ENCODE assay signal across 8 mouse cellular contexts in the genomic region with DNA sequence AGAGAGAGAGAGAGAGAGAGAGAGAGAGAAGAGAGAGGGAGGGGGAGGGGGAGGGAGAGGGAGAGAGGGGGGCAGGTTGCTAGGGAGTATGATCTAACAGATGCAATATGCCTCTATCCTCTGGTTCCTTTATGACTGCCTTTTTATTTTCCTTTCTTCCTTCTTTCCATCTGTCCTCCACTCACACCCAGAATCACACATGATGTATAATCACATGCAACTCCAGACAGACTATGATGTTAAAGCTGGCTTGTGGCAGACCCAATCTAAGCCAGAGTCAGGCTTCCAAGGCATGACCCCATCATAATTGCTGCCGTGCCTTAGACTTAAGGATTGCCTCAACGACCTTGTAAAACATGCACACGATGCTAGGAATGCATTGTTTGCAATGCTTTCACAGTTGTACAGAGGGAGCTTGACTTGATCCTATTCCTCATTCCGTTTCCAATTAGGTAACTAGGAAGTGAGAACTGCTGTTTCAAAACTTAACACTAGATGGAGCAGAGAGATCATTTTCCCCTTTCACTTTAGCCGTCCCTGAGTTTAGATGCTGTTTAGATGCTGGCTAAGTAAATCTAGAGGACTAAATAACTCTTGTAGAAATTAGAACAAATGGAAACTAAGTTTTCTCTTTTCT. TPM values are rescaled to one million over a fixed set of nuclear protein-coding genes. Genes with fewer than 3 reads are reported as not detected.
A peak's percentile ranks its signal among the peaks of the same experiment; 100 is the strongest.
DNase-seq lines count a peak whose midpoint lies in the region; ATAC-seq lines count a peak whose summit lies in the region.

No protein-coding gene starts in this region.

- ATAC-seq in granulocyte monocyte progenitor cell, adult 5-6 weeks (replicated peaks; ENCODE audit: poor library complexity, severe bottlenecking): peak; percentile 79
- peak; percentile 77 for ATAC-seq in midbrain, embryonic 16.5 days

- intact Hi-C loops in heart, postnatal 36 days (cut with DNase I): loop anchor here (2.0 kb wide), 1 partner anchor 496 kb away; the partner anchor contains the start of gene Ccdc110

- DNase-seq in heart, adult 8-10 months (ENCODE audit: low spot score): peak; percentile 36
- DNase-seq in heart, postnatal 36 days: no peak
- peak; percentile 11 for DNase-seq in ovary, postnatal 14 days (ENCODE audit: low spot score)
- DNase-seq in ovary, postnatal 36 days (ENCODE audit: low spot score): no peak
- no peak for DNase-seq in urinary bladder, postnatal 25 days (ENCODE audit: low spot score)
- DNase-seq in urinary bladder, adult 2 months (ENCODE audit: low spot score): no peak

- H3K4me2 ChIP-seq in midbrain, embryonic 16.5 days (ENCODE audit: low read length): peak overlapping the region; percentile 36

- H3K4me3 ChIP-seq in midbrain, embryonic 16.5 days (ENCODE audit: low read depth, low read length): no peak overlapping the region

- no peaks in the 10 kb centered on the region for H3K9me3 ChIP-seq in midbrain, embryonic 16.5 days (replicated peaks; ENCODE audit: control insufficient read depth, low read length, poor library complexity, severe bottlenecking)

- H3K36me3 ChIP-seq in midbrain, embryonic 16.5 days (ENCODE audit: control insufficient read depth, insufficient read depth, low read length): no peaks in the 10 kb centered on the region

- WGBS in midbrain, embryonic 16.5 days: 6% methylated on average over 5 of the region's 5 CpGs

- H3K27me3 ChIP-seq in midbrain, embryonic 16.5 days (ENCODE audit: control insufficient read depth, insufficient read depth, low read depth, low read length): no peaks in the 10 kb centered on the region

- H3K4me1 ChIP-seq in midbrain, embryonic 16.5 days (ENCODE audit: control insufficient read depth, insufficient read depth, low read length): peaks cover 3% of the 10 kb centered on the region

- no peak overlapping the region for H3K27ac ChIP-seq in midbrain, embryonic 16.5 days (ENCODE audit: low read length)

- peak overlapping the region; percentile 53; the same call in 1 of the 2 replicates for H3K9ac ChIP-seq in midbrain, embryonic 16.5 days (ENCODE audit: low read depth, low read length)

RNA-seq across cellular contexts. Expression of gene Tlr3, which starts 28.1 kb away (rescaled TPM):
- 1 to 10 TPM; 4.8 to 6.7 (median 5.3) TPM for total RNA-seq in heart, adult 8-10 months (2022)
- 1 to 10 TPM; 6.5 to 8.0 TPM for total RNA-seq in heart, postnatal 36 days (2021)
- 1.9 and 6.2 TPM in 2 replicates for total RNA-seq in granulocyte monocyte progenitor cell, adult 5-6 weeks (2014; fragmentation: Nextera tagmentation)
- total RNA-seq in granulocyte monocyte progenitor cell, adult 5-6 weeks (2017): not detected in 2 replicates
- polyA plus RNA-seq in midbrain, embryonic 16.5 days (2015; fragmentation: Nextera tagmentation; extraction: Ambion mirVana): 1.0 and 1.4 TPM in 2 replicates
- polyA plus RNA-seq in urinary bladder, adult 2 months (2012; rRNA removed): 15.7 and 16.2 TPM in 2 replicates

RNA-seq across cellular contexts. Expression of gene Fam149a, which starts 56.9 kb away (rescaled TPM):
- 1 to 10 TPM; 4.7 to 5.3 (median 5.0) TPM for total RNA-seq in heart, adult 8-10 months (2022)
- total RNA-seq in heart, postnatal 36 days (2021): 1 to 10 TPM; 3.0 to 3.4 TPM
- 0.13 TPM in 1 of 2 replicates, not detected in the other for total RNA-seq in granulocyte monocyte progenitor cell, adult 5-6 weeks (2014; fragmentation: Nextera tagmentation)
- total RNA-seq in granulocyte monocyte progenitor cell, adult 5-6 weeks (2017): 0.13 TPM in 1 of 2 replicates, not detected in the other
- 11.5 and 12.9 TPM in 2 replicates for polyA plus RNA-seq in midbrain, embryonic 16.5 days (2015; fragmentation: Nextera tagmentation; extraction: Ambion mirVana)
- 16.5 and 21.2 TPM in 2 replicates for polyA plus RNA-seq in urinary bladder, adult 2 months (2012; rRNA removed)

Comparison
In these comparisons a context has a peak if more than half of its experiments do, and no peak if none do; other contexts are left out.
1. DNase-seq: peak in heart, adult 8-10 months (single experiment) and ovary, postnatal 14 days (single experiment); none in heart, postnatal 36 days (0 of 2), ovary, postnatal 36 days (single experiment), urinary bladder, postnatal 25 days (single experiment) and urinary bladder, adult 2 months (single experiment).